Mouse (Mus musculus) CH12.LX (cell line): ENCODE results near the gene Cd300e. TPM values are rescaled to one million over a fixed set of nuclear protein-coding genes. Genes with fewer than 3 reads are reported as not detected.

Experiments
- DNase-seq: peaks from one replicate; pipeline ENCODE4 v3.0.0-alpha.2; 2013; ENCODE audit errors: extremely low read depth
- H3K27ac ChIP-seq: 2 replicates; pipeline ENCODE4 v1.5.1; 2012; ENCODE audit warnings: low read depth, mild to moderate bottlenecking, control low read depth, moderate library complexity; ENCODE audit not compliant: insufficient read depth
- H3K27me3 ChIP-seq: replicated peaks from 2 replicates; pipeline ENCODE3; 2012; ENCODE audit warnings: inconsistent platforms
- H3K36me3 ChIP-seq, 2 experiments: replicated peaks in 1 of 2; 2 replicates each; pipeline versions ENCODE3 to v1.6.1; 2012; ENCODE audit warnings: inconsistent platforms in 1 of 2, low read length in 1 of 2, mild to moderate bottlenecking in 1 of 2, mixed read lengths in 1 of 2, moderate library complexity in 1 of 2; ENCODE audit not compliant: control insufficient read depth in 1 of 2, insufficient read depth in 1 of 2
- H3K4me1 ChIP-seq, 2 experiments: 2 replicates each; pipeline ENCODE4 v1.6.1; 2012; ENCODE audit warnings: inconsistent platforms in 1 of 2, moderate library complexity in 1 of 2; ENCODE audit not compliant: insufficient read depth in 2 of 2, control insufficient read depth in 1 of 2
- H3K4me2 ChIP-seq: 2 replicates; pipeline ENCODE4 v1.6.1; 2012; ENCODE audit warnings: low read depth, mild to moderate bottlenecking, control low read depth; ENCODE audit not compliant: poor library complexity, insufficient read depth, severe bottlenecking
- H3K4me3 ChIP-seq, 3 experiments: fragments of 150-350 bp in 1 of 3; sonication (generic) in 1 of 3; replicated peaks in 1 of 3; 2 replicates each; pipeline versions ENCODE3 to v1.5.1; 2011 to 2012; ENCODE audit warnings: low read depth in 2 of 3, low read length in 2 of 3, mild to moderate bottlenecking in 2 of 3, moderate library complexity in 2 of 3, control low read depth in 1 of 3, improper control_type of control experiment in 1 of 3, inconsistent platforms in 1 of 3, mixed read lengths in 1 of 3; ENCODE audit not compliant: poor library complexity in 1 of 3
- H3K79me2 ChIP-seq: replicated peaks from 2 replicates; pipeline ENCODE4 v1.6.1; 2012; ENCODE audit warnings: mild to moderate bottlenecking, moderate library complexity; ENCODE audit not compliant: control insufficient read depth, poor library complexity, insufficient read depth, severe bottlenecking; ENCODE audit errors: extremely low read depth
- H3K9ac ChIP-seq: 2 replicates; pipeline ENCODE4 v1.6.1; 2012; ENCODE audit warnings: low read depth, mild to moderate bottlenecking, control low read depth, moderate library complexity; ENCODE audit not compliant: insufficient read depth
- H3K9me3 ChIP-seq: replicated peaks from 2 replicates; pipeline ENCODE3; 2012; ENCODE audit warnings: low read length, inconsistent platforms, mixed read lengths
- BHLHE40 ChIP-seq: IDR thresholded peaks from 2 replicates; pipeline ENCODE4 v1.6.1; 2011; ENCODE audit warnings: mild to moderate bottlenecking, low read depth, low read length, improper control_type of control experiment
- CHD1 ChIP-seq: IDR thresholded peaks from 2 replicates; pipeline ENCODE4 v1.6.1; 2012; ENCODE audit warnings: low read depth, low read length, improper control_type of control experiment, inconsistent platforms
- CTCF ChIP-seq, 2 experiments: IDR thresholded peaks in 1 of 2; conservative IDR thresholded peaks in 1 of 2; 2 replicates each; pipeline ENCODE4 v1.5.1; 2011 to 2012; ENCODE audit warnings: low read depth in 2 of 2, low read length in 2 of 2, improper control_type of control experiment in 1 of 2, inconsistent platforms in 1 of 2, mild to moderate bottlenecking in 1 of 2, moderate library complexity in 1 of 2
- ELF1 ChIP-seq: IDR thresholded peaks from 2 replicates; pipeline ENCODE4 v1.6.1; 2014; ENCODE audit warnings: low read depth, mild to moderate bottlenecking, inconsistent platforms, low read length, improper control_type of control experiment
- EP300 ChIP-seq: IDR thresholded peaks from 2 replicates; pipeline ENCODE4 v1.6.1; 2011; ENCODE audit warnings: low read length, improper control_type of control experiment
- ETS1 ChIP-seq: conservative IDR thresholded peaks from 2 replicates; pipeline ENCODE4 v1.6.1; 2012; ENCODE audit warnings: low read depth, mild to moderate bottlenecking, inconsistent platforms, low read length, improper control_type of control experiment, moderate library complexity
- GABPA ChIP-seq: IDR thresholded peaks from 2 replicates; pipeline ENCODE4 v1.6.1; 2012; ENCODE audit warnings: low read depth, low read length, improper control_type of control experiment, inconsistent platforms; ENCODE audit not compliant: insufficient replicate concordance
- HCFC1 ChIP-seq: IDR thresholded peaks from 2 replicates; pipeline ENCODE4 v1.6.1; 2012; ENCODE audit warnings: low read depth, mild to moderate bottlenecking, inconsistent platforms, low read length, improper control_type of control experiment
- IRF4 ChIP-seq: IDR thresholded peaks from 2 replicates; pipeline ENCODE4 v1.6.1; 2014; ENCODE audit warnings: low read depth, mild to moderate bottlenecking, inconsistent platforms, low read length, improper control_type of control experiment
- JUND ChIP-seq: conservative IDR thresholded peaks from 2 replicates; pipeline ENCODE4 v1.6.1; 2011; ENCODE audit warnings: low read depth, low read length, improper control_type of control experiment
- KAT2A ChIP-seq: IDR thresholded peaks from 2 replicates; pipeline ENCODE4 v1.6.1; 2012; ENCODE audit warnings: low read length, improper control_type of control experiment, inconsistent platforms; ENCODE audit not compliant: insufficient replicate concordance
- MAX ChIP-seq: IDR thresholded peaks from 2 replicates; pipeline ENCODE4 v1.6.1; 2011; ENCODE audit warnings: low read length, improper control_type of control experiment
- MAZ ChIP-seq: IDR thresholded peaks from 2 replicates; pipeline ENCODE4 v1.6.1; 2012; ENCODE audit warnings: low read depth, mild to moderate bottlenecking, inconsistent platforms, low read length, improper control_type of control experiment, moderate library complexity
- MEF2A ChIP-seq: IDR thresholded peaks from 2 replicates; pipeline ENCODE4 v1.6.1; 2014; ENCODE audit warnings: low read depth, mild to moderate bottlenecking, inconsistent platforms, low read length, improper control_type of control experiment, borderline replicate concordance
- MXI1 ChIP-seq: IDR thresholded peaks from 2 replicates; pipeline ENCODE4 v1.6.1; 2011; ENCODE audit warnings: mild to moderate bottlenecking, low read depth, low read length, improper control_type of control experiment
- MYC ChIP-seq: IDR thresholded peaks from 2 replicates; pipeline ENCODE4 v1.6.1; 2011; ENCODE audit warnings: low read depth, mild to moderate bottlenecking, improper control_type of control experiment, low read length
- NRF1 ChIP-seq: IDR thresholded peaks from 2 replicates; pipeline ENCODE4 v1.6.1; 2014; ENCODE audit warnings: low read depth, mild to moderate bottlenecking, inconsistent platforms, low read length, improper control_type of control experiment, moderate library complexity
- RAD21 ChIP-seq: IDR thresholded peaks from 2 replicates; pipeline ENCODE4 v1.6.1; 2011; ENCODE audit warnings: low read depth, mild to moderate bottlenecking, low read length, improper control_type of control experiment, moderate library complexity
- RCOR1 ChIP-seq: conservative IDR thresholded peaks from 2 replicates; pipeline ENCODE4 v1.6.1; 2012; ENCODE audit warnings: low read depth, mild to moderate bottlenecking, inconsistent platforms, low read length, improper control_type of control experiment
- SIN3A ChIP-seq: IDR thresholded peaks from 2 replicates; pipeline ENCODE4 v1.6.1; 2012; ENCODE audit warnings: low read length, improper control_type of control experiment, inconsistent platforms
- TCF12 ChIP-seq: IDR thresholded peaks from 2 replicates; pipeline ENCODE4 v1.6.1; 2014; ENCODE audit warnings: low read depth, mild to moderate bottlenecking, inconsistent platforms, low read length, improper control_type of control experiment
- USF1 ChIP-seq: IDR thresholded peaks from 2 replicates; pipeline ENCODE4 v1.6.1; 2014; ENCODE audit warnings: low read depth, mild to moderate bottlenecking, inconsistent platforms, low read length, improper control_type of control experiment
- ZKSCAN1 ChIP-seq: IDR thresholded peaks from 2 replicates; pipeline ENCODE4 v1.6.1; 2012; ENCODE audit warnings: low read depth, inconsistent platforms, low read length, improper control_type of control experiment, borderline replicate concordance
- ZMIZ1 ChIP-seq: IDR thresholded peaks from 2 replicates; pipeline ENCODE4 v1.6.1; 2012; ENCODE audit warnings: low read depth, mild to moderate bottlenecking, inconsistent platforms, low read length, improper control_type of control experiment
- dilution Hi-C: fragments of 300-500 bp; cut with MboI; formaldehyde crosslinking; loops from 2 replicates; pipeline ENCODE4 v1.14.3; 2020; ENCODE audit warnings: low sequenced_read_pairs; ENCODE audit not compliant: extremely low pct_unique_long_range_greater_than_20kb, extremely low pct_ligation_motif_present
- in situ Hi-C: fragments of 300-500 bp; cut with MboI; formaldehyde crosslinking; loops from 3 replicates; pipeline ENCODE4 v1.14.3; 2019; ENCODE audit warnings: low sequenced_read_pairs, low pct_ligation_motif_present, low pct_unique_long_range_greater_than_20kb, mixed read lengths
- polyA plus RNA-seq: library from polyadenylated mRNA; unstranded; fragments of >175 nt; gene quantifications from 2 replicates; pipeline ENCODE4 v1.2.1, GENCODE M21; 2012; ENCODE audit warnings: low read depth; ENCODE audit not compliant: insufficient read length
- total RNA-seq, 2 experiments: library from RNA; depleted of rRNA; stranded (reverse); fragments of 300-350 nt in 1 of 2; fragments of >200 nt in 1 of 2; gene quantifications; 2 replicates each; pipeline ENCODE4 v1.2.3; 2012 to 2014

Cd300e gene
- total and polyA plus RNA-seq, 3 experiments = not detected

- in situ Hi-C loops (no loop called here), dilution Hi-C loops (no loop called here)
- H3K9me3 ChIP-seq = peaks cover 4% of the 10 kb centered on the region
- H3K27me3 ChIP-seq = no peaks in the 10 kb centered on the region
- H3K79me2 ChIP-seq = no peaks in the 10 kb centered on the region
- H3K4me1 ChIP-seq = peaks cover 49 to 91% of the 10 kb centered on the region in 2 experiments
- TF ChIP-seq MEF2A = no peak
- TF ChIP-seq USF1 = no peak
- TF ChIP-seq NRF1 = no peak
- TF ChIP-seq MAX = no peak
- no peak for TF ChIP-seq SIN3A
- TF ChIP-seq ETS1 = no peak
- 0 out of 2 replicates have a peak, but pooled peaks have one; percentile 15 for TF ChIP-seq BHLHE40
- TF ChIP-seq ELF1 = no peak
- no peak overlapping the region for H3K4me3 ChIP-seq
- no peaks in the 10 kb centered on the region for H3K36me3 ChIP-seq
- 0 out of 2 replicates have a peak overlapping the region, but pooled peaks have one; percentile 15 for H3K9ac ChIP-seq
- H3K27ac ChIP-seq = peak overlapping the region; percentile 85
- peak overlapping the region; percentile 42; the same call in 1 of the 2 replicates for H3K4me2 ChIP-seq
- no peak for DNase-seq
Measured at GRCm38 (mm10) chr11:115100741-115101140, 38.8 kb upstream of the Cd300e start.

DNA sequence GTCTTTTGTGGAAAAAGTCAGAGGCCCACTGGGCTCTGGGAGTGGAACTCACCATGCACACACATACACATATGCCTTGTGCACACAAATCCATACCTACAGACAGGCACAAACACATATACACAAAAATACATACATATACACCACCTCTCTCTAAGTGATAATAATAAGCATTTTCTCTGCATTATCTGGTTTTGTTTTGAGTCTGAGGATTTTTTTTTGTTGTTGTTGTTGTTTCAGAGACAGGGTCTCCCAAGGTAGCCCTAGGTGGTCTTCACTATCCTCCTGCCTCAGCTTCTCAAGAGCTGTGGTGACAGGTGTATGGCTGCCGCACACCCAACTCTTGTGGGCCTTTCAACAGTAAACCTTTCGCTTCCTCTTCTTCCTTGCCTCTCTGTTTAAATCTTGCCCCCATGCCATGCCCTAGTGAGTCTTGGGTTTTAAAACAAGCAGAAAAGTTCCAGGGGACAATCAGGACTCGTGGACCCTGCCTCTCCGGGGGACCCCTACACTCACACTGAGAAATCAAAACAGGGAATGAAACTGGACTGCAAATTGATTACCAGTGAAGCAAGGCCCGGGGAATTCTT lies 38.1 kb upstream of the Cd300e start:
- Histone ChIP-seq H3K9me3 (peaks cover 3% of the 10 kb centered on the region), H3K4me1 (peaks cover 49 to 92% of the 10 kb centered on the region in 2 experiments), H3K27ac (peak overlapping the region; percentile 77), H3K27me3 (no peaks in the 10 kb centered on the region), H3K4me3 (no peak overlapping the region), H3K79me2 (no peaks in the 10 kb centered on the region), H3K9ac (peak overlapping the region; percentile 15; the same call in 1 of the 2 replicates), H3K4me2 (peak overlapping the region; percentile 42), H3K36me3 (no peaks in the 10 kb centered on the region)
- peak; percentile 52 for DNase-seq
- dilution Hi-C loops (no loop called here), in situ Hi-C loops (no loop called here)
- no peak for TF ChIP-seq ZKSCAN1
- peak; percentile 26; the same call in 1 of the 2 replicates for TF ChIP-seq HCFC1
- TF ChIP-seq SIN3A = 0 out of 2 replicates have a peak, but pooled peaks have one; percentile 9
- TF ChIP-seq TCF12 = peak; percentile 72
- TF ChIP-seq CTCF (conservative IDR thresholded peaks at IDR 0.05 in 1 of 2, IDR thresholded peaks at IDR 0.05 in 1 of 2; ENCODE audit: low read depth in 2 of 2, low read length in 2 of 2) = no peak
- TF ChIP-seq MAZ = 0 out of 2 replicates have a peak, but pooled peaks have one; percentile 64
- TF ChIP-seq MYC = peak; percentile 80
- TF ChIP-seq IRF4 = peak; percentile 90
- TF ChIP-seq GABPA = no peak
- no peak for TF ChIP-seq MAX
- TF ChIP-seq EP300 = peak; percentile 92
- peak; percentile 87 for TF ChIP-seq RCOR1
- peak; percentile 93 for TF ChIP-seq CHD1
- peak; percentile 51 for TF ChIP-seq ETS1
- peak; percentile 40; the same call in 1 of the 2 replicates for TF ChIP-seq ELF1
- peak; percentile 49; the same call in 1 of the 2 replicates for TF ChIP-seq MXI1
- TF ChIP-seq ZMIZ1 = 0 out of 2 replicates have a peak, but pooled peaks have one; percentile 40
- 0 out of 2 replicates have a peak, but pooled peaks have one; percentile 2 for TF ChIP-seq NRF1
- TF ChIP-seq MEF2A = peak; percentile 80
- TF ChIP-seq BHLHE40 = peak; percentile 36; the same call in 1 of the 2 replicates
- 0 out of 2 replicates have a peak, but pooled peaks have one; percentile 6 for TF ChIP-seq JUND
- no peak for TF ChIP-seq KAT2A
- no peak for TF ChIP-seq RAD21
